Mouse (Mus musculus) liver, adult (tissue): Measurements from ENCODE around the gene Gpsm1.

Experiments used
- GATA4 ChIP-seq: IDR thresholded peaks from 2 replicates; pipeline ENCODE4 v1.6.1; 2014; ENCODE audit warnings: mild to moderate bottlenecking, low read length; ENCODE audit not compliant: insufficient replicate concordance

The Gpsm1 gene

DNA sequence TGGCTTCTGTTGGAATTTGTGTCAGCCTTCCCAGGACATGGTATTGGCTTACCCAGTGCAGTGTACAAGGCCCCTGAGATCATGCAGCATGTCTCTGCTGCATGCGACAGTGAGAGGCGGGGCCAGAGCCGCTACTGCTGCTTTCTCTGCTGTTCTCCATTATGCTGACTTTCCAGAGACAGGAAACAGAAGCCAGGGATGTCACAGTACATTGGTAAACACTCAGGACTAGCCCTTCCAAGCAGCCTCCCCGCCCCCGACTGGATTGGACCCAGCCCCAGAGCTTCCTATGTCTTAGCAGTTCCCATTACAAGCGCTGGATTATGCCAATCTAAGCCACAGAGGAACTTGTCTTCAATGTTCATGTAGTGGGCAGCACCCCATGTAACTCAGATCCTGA is 32.9 kb downstream of the Gpsm1 start:
- TF ChIP-seq GATA4: no peak

DNA sequence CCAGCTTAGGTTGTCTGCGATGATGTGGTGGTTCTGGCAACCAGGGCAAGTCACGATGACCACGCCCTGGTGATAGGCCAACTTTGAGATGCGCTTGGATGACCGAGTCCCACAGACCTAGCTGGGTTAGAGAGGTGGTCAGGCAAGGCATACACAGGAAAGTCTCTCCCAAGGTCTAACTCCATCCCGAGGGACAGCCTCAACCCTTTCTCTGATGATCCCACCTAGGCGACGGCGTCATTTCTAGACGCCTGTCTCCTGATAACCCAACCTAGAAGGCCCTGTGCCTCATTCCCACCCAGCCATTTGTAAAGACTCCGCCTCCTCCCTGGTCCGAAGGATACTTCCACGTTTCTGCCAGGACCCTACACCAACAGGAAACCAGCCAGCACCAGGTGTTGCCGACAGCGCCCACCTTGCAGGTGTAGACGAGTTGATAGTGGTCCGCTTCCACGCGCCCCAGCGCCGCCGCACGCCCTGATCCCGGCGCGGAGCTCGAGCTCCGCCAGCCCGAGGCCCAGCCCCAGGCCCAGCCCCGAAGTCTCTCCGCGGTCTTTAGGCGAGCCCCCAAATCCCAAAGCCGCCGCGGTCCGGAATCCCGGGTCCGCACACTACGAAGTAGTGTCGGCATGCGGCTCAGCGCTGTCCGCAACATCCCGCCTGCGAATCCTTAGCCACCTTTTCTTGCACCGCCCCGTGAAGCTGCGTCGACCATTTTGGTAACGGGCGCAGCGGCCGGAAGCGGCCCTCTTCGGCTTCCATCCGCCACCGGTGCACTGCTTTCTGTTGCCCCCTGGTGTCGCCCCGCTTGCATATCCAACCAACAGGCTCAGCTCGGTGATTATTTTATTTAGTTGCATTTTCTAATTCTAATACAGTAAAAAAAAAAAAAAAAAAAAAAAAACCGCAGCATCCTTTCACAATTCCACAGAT is 36.3 kb downstream of the Gpsm1 start, which contains the start of gene Dnlz:
TSS of gene Dnlz (minus strand) at position 753 of the 933 bp plus-strand sequence.
- no peak for TF ChIP-seq GATA4

DNA sequence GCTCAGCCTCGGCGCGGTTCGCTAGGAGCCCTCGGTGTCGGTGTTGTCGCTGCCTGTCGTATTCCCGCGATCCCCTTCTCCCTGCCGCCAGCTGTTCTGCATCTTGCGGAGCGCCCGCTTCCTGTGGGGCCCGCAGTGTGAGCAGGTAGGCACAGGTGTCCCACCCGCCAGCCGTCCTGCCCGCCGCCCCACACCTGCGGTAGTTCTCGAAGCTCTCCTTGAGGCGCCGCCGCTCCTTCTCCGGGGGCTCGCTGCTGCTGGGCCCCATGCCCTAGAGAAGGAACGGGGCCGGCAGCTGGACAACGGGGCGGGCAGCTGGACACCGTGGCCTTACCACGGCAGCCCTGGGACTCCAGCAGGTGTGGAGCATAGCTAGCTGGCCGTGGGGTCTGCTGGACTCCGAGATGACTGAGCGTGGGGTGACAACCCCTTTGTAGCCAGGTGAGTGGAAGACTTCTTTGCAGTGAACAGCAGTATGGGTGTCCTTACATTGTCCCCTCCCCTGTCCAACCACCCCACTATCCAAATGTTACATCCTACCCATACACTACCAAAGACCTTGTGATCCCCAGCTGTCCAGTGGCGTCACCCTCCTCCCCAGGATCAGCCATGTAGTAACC is 37.1 kb downstream of the Gpsm1 start:
- no peak for TF ChIP-seq GATA4

DNA sequence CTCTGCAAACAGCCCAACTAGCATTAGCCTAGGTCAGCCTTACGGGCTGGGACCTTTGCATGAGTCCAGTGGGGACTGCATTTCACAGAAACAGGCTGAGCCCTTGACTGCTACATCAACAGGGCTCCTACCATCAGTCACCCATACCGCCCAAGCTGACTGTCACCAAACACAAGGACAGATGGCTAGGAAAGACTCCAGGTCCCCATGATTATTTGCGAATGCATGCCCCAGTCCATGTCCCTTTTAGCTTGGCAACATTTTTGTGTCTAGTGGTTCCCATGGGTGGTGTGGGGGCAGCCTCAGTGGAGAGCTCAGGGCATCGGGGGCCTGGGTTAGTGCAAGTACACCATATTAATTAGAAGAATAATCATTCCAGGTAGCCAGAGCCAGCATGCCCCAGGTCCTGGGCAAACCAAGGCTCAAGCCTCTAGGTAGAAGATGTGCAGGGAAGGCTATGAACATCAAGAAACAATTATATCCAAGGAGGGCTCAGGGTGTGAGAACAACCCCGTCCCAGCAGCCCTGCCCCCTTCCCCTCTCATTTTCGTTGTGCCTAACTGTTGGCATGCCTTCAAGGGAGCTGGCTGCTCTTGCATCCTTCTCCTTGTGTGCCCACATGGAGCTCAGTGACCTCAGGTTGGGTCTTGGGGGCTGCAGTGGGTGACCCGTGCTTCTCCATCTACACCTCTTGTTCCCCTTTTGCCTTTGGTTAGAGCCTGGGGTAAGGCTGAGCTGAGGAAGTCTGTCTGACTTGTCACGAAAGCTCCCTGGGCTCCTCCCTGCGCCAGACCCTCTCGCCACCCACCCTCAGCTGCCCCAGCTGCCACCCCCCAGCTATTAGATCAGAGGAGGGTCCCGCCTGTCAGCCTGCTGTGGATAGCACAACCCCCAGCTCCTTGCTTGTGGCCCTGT is 38.0 kb downstream of the Gpsm1 start:
- TF ChIP-seq GATA4: no peak

DNA sequence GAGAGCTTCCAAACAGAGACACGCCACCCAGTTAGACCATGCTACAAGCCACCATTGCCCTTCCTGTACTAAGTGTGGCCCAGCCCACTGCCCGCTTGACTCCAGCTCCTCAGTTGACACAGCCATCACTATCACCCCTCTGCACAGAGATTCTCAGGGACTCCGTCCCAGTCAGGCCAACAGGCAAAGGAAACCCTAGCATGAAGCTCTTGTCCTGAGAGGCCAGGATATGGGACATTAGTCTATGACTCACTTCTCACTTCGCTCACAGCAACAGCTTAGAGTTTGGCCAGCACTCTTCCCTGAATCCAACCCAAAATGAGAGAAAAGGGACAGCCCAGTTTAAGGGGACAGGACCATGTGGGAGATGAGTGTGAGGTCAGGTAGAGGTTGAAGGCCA is 39.1 kb downstream of the Gpsm1 start:
- no peak for TF ChIP-seq GATA4

DNA sequence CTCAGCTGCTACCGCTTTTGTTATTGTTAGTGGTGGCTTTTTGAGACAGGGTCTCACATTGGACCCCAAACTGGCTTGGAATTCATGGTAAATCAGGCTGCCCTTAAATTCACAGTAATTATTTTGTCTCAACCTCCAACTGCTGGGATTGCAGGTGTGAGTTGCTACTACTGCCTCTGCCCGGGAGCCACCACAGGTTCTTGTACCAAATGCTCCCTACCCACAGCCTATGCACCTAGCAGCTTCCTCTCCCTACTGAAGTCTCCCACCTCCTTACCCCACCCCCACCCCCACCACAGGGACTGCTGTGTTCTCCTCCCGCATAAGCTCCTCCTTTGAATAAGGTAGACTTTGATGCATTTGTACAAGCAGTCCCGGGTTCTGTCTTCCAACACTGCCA is 40.9 kb downstream of the Gpsm1 start:
- TF ChIP-seq GATA4: no peak

DNA sequence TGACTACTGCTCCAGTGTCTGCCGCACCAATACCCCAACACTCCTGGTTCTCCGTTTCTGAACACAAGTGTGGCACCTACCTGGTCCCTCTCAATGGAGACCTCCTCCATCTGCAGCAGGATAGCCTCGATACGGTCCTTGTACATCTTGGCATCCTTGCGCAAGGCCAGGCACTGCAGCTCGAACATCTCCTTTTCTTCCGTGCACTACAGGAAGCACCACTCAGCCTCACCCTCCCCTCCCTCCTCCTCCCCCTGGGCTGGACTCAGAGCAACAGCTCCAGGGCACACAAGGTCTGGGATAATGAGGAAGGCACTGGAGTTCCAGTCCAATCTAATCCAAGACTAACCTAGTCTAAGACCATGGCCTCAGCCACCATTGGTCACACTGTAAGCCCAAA is 41.4 kb downstream of the Gpsm1 start:
- TF ChIP-seq GATA4: no peak

DNA sequence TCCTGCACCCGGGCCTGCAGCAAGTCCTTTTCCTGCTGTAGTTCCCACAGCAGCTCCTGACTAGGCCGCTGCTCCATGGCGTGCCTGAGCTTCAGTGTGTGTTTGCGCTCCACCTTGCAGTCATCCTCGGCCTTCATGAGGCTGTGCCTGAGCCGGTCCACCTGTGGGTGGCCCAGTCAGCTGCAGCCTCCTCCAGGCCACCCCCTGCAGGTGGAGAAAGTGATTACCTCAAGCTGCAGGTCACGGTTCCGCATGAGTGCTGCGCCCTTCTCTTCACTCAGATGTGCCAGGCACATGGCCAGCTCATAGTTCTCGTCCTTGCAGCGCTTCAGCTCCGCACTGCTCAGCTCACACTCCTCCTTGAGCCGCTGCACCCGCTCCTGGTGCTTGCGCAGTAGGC is 42.2 kb downstream of the Gpsm1 start:
- TF ChIP-seq GATA4: no peak

DNA sequence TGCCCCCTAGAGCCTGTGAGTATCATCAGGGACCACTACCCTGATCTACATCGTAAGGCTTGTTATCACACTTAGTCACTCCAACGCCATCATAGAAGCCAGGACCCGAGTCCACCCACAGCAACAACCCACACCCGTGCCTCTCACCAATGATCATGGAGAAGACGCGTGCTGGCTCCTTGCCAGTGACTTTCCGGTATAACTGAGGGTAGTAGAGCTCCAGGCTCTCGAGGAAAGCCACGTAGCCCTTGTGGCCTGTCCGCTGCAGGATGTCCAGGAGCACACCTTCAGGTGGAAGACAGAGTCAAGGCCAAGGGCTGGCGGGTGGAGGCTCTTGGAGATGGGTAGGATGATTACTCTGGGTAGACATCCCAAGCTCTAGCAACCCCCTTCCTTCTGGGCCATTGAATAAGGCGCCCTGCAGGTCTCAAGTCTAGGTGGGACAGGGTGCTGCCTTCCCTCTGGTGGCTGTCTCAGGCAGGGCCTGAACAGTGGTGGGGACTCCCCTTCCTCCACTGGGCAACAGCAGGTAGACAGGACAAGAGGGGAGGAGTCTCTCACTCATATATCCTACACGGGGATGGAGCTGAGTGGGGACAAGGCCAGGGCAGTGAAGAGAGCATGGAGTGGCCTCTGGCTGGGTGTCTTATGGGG is 43.5 kb downstream of the Gpsm1 start:
- no peak for TF ChIP-seq GATA4

DNA sequence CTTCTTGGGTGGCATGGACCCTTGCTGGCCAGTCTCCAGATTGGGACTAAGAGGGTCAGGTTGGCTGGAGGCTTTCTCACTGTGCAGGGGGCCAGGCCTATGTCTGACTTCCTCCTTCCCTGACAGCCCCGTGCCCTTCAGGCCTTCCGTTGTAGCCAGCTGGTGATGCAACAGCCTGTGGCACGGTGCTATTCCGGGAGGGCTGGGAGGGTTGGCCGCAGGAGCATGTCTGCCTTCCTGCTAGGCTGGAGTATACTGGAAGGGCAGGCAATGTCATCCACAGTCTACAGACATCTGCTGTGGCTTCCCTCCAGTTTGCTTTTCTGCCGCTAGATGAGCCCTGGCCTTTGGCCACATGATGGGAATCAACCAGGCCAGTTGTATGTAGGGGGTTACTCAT is 44.7 kb downstream of the Gpsm1 start:
- no peak for TF ChIP-seq GATA4

DNA sequence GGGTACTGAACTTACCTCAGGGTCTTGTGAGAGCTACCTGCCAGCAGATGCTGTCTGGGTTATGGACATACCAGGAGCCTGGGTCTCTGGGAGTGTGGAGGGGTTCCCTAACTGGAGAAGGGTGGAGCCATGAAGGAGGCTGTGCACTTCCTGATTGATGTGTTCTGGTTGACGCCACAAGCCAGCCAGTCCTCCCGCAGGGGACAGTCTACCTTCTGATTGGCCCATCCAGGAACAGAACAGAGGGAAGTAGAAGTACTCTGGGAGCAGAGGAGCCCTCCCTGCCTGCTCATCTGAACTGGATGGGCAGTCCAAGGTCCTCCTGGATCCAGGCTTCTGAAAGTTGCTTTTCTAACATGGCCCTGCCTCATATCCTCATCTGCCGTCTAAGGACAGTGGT is 45.5 kb downstream of the Gpsm1 start, which contains the start of gene Card9:
TSS of gene Card9 (minus strand) at position 147 of the 400 bp plus-strand sequence.
- no peak for TF ChIP-seq GATA4

DNA sequence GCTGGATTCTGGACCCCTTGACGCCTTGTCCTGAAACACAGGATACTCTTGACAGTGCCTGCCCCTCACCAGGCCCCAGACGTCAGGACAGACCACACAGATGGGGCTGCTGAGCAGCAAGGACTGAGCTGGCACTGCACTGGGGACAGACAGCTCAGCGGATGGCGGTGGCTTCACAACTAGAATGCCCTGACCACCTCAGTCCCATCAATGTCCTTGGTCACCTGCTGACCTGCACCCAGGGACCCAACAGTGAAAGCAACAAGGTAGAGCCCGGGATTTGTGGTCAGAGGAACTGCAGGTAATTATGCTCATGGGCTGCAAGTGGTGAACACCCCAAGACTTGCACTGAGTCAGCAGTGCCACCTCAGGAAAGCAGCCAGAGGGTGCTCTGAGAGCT is 47.7 kb downstream of the Gpsm1 start:
- TF ChIP-seq GATA4: no peak

DNA sequence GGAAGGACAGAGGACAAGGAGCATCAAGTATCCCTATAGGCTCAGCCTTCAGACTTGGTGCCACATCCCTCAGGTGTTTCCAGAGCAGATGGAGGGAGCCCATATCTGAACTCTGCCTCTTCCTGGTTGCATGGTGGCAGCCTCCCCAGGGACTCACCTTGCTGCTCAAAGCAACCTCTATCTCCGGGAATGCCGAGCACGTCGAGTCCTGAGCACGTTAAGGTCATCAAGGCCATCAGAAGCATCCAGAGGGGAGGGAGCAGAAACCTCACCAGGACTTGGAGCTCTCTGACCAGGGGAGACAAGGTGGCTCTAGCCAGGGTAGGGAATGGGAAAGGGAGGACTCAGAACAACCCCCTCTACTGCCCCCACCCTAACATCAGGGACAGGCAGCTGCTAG is 48.2 kb downstream of the Gpsm1 start:
- no peak for TF ChIP-seq GATA4

DNA sequence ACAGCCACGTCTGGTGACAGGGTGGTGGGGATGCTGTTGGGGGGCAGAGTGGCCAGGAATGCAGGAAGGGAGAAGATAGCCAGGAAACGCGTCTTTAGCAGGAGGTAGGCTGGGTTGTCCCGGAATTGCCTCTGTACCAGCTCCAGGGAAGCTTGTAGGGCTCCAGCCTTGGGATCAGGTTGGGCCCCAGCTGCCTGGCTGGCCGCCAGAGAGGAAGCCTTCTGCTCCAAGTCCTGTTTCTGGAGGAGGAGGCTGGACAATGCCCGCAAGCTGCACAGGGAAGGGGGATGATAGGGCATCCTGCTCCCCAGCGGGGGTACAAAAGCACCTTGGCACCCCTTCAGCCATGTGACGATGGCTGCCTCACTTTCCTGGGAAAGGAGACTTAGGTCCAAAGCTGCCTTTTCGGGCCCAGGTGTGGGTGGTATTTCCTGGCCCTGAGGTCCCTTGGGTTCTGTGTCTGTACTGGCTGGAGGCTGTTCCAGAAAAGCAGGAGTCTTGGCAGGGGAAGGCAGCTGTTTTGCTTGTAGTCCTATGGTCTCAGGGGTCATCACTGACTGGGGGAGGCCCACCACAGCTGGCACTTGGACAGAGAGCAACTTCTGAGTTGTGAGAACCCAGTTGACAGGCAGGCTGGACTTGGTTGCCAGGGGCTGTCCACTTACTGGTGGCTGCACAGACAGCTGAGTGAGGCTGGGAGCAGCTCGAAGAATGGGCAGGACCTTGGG is 49.6 kb downstream of the Gpsm1 start:
- TF ChIP-seq GATA4: no peak
